Mouse (Mus musculus): ENCODE data around the gene Rbmy. TPM values are rescaled to one million over a fixed set of nuclear protein-coding genes. Genes with fewer than 3 reads are reported as not detected.
"Not testable (repeated sequence)": the region's sequence is repeated elsewhere in the genome, so short reads cannot be mapped to it uniquely, and the experiment has no call there.

Rbmy gene
- not detected in 2 replicates for polyA plus RNA-seq (2015; fragmentation: Nextera tagmentation; extraction: Ambion mirVana)

DNA sequence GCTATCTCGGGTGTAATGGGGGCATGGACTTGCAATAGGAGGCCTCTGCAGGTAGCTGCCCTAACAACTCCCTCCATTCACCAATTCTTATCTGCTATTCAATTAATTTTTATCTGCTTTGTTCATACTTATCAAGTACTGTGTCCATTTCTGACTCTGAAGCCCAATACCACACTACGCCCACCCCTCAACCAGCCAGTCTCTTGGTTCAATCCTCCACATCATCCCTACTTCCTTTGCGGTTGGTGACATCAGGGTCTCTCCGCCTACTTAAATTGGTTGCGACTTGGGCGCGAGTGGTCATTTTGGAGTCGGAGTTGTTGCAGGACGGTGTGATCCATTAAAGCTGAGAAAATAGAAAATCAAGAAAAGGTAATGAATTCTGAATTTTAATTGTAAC, at the start of gene Rbmy, which contains the start of gene Gm10256:
TSS of gene Rbmy (plus strand) at position 301 of the 400 bp plus-strand sequence.
TSS of gene Gm10256 (plus strand) at position 320 of the 400 bp plus-strand sequence.
- not testable (repeated sequence) for H3K4me2 ChIP-seq (ENCODE audit: low read length); H3K4me3 ChIP-seq (replicated peaks; ENCODE audit: low read length); ATAC-seq; H3K9me3 ChIP-seq (ENCODE audit: control insufficient read depth, low read length); H3K36me3 ChIP-seq (ENCODE audit: control insufficient read depth, insufficient read depth); H3K27me3 ChIP-seq (replicated peaks; ENCODE audit: control insufficient read depth, insufficient read depth, low read length); H3K9ac ChIP-seq (replicated peaks; ENCODE audit: low read depth, low read length); H3K4me1 ChIP-seq (replicated peaks; ENCODE audit: control insufficient read depth, insufficient read depth, low read length); H3K27ac ChIP-seq (ENCODE audit: low read length)
- no CpG with 5 or more reads among the region's 9 CpGs for WGBS

DNA sequence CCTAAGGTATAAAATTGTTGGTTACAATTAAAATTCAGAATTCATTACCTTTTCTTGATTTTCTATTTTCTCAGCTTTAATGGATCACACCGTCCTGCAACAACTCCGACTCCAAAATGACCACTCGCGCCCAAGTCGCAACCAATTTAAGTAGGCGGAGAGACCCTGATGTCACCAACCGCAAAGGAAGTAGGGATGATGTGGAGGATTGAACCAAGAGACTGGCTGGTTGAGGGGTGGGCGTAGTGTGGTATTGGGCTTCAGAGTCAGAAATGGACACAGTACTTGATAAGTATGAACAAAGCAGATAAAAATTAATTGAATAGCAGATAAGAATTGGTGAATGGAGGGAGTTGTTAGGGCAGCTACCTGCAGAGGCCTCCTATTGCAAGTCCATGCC, 34.4 kb upstream of the Rbmy start, which contains the start of gene Gm4064:
TSS of gene Gm4064 (minus strand) at position 101 of the 400 bp plus-strand sequence.
- ATAC-seq; H3K27me3 ChIP-seq (replicated peaks; ENCODE audit: control insufficient read depth, insufficient read depth, low read length); H3K9me3 ChIP-seq (ENCODE audit: control insufficient read depth, low read length); H3K36me3 ChIP-seq (ENCODE audit: control insufficient read depth, insufficient read depth); H3K4me2 ChIP-seq (ENCODE audit: low read length); H3K4me1 ChIP-seq (replicated peaks; ENCODE audit: control insufficient read depth, insufficient read depth, low read length); H3K4me3 ChIP-seq (replicated peaks; ENCODE audit: low read length); H3K27ac ChIP-seq (ENCODE audit: low read length); H3K9ac ChIP-seq (replicated peaks; ENCODE audit: low read depth, low read length): not testable (repeated sequence)
- WGBS, result no CpG with 5 or more reads among the region's 8 CpGs

Other genes with a start within 250 kb of the Rbmy start
- gene H2al2c, start 231.6 kb upstream of the Rbmy start, polyA plus RNA-seq (2015; fragmentation: Nextera tagmentation; extraction: Ambion mirVana), result not detected in 2 replicates
- not detected in 2 replicates for gene Sry, start 167.0 kb upstream of the Rbmy start, polyA plus RNA-seq (2015; fragmentation: Nextera tagmentation; extraction: Ambion mirVana)
- gene H2al2b, start 110.0 kb upstream of the Rbmy start, polyA plus RNA-seq (2015; fragmentation: Nextera tagmentation; extraction: Ambion mirVana), result not detected in 2 replicates
- not detected in 2 replicates for gene Gm4064, start 34.5 kb upstream of the Rbmy start, polyA plus RNA-seq (2015; fragmentation: Nextera tagmentation; extraction: Ambion mirVana)
- not detected in 2 replicates for gene Gm10256, start within 50 bp of the Rbmy start, polyA plus RNA-seq (2015; fragmentation: Nextera tagmentation; extraction: Ambion mirVana)
- not detected in 2 replicates for gene Gm10352, start 70.3 kb downstream of the Rbmy start, polyA plus RNA-seq (2015; fragmentation: Nextera tagmentation; extraction: Ambion mirVana)
- not detected in 2 replicates for gene Gm29289, start 101.9 kb downstream of the Rbmy start, polyA plus RNA-seq (2015; fragmentation: Nextera tagmentation; extraction: Ambion mirVana)